Mouse (Mus musculus): ENCODE data around the gene Tmem45a2.
"Not testable (repeated sequence)": the region's sequence is repeated elsewhere in the genome, so short reads cannot be mapped to it uniquely, and the experiment has no call there.

Gene Tmem45a2

DNA sequence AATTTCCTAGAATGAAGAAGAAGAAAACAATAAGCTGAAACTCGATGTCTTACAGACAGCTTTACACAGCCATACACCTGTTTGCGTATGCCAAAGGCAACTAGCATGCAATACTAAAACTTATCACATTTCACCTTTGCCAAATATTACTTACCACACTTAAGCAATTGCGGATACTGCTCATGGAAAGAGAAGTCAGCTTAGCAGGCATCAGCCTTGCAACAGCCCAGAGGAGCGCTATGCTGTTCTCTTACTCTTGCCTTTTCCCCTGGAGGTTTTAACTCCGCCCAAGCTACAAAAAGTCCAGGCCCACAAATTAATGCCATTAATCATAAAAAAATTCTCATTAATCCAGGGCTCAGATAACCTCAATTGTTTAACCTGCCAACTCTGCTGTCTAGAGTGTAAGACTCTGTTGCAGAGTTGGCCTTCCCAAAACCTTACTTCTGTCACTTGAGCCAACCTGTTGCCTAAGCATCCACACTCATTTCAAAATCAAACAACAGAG, at the start of gene Tmem45a2:
Gene Tmem45a2 (minus strand): TSS at position 241 of the 508 bp plus-strand sequence.
- DNase-seq (ENCODE audit: low spot score in 2 of 2): no peak

DNA sequence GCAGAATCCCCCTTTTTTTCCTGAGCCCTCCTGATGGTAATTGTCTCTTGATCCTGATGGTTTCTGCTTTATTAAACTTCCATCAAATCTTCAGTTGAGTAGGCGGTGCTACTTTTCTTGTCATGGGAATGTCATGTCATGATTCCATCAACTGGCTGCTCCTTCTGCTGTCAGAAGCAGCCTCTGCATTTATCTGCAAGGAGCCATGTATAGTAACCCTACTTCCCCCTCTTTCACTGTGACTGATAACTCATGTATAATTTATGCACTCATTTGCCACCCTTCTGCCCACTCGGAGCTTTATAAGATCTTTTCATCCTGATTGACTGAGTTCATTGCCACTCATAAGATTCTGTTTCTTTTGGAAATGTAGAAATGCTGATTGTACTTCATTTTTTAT, 46.4 kb upstream of the Tmem45a2 start:
- DNase-seq (ENCODE audit: low spot score in 2 of 2): no peak

DNA sequence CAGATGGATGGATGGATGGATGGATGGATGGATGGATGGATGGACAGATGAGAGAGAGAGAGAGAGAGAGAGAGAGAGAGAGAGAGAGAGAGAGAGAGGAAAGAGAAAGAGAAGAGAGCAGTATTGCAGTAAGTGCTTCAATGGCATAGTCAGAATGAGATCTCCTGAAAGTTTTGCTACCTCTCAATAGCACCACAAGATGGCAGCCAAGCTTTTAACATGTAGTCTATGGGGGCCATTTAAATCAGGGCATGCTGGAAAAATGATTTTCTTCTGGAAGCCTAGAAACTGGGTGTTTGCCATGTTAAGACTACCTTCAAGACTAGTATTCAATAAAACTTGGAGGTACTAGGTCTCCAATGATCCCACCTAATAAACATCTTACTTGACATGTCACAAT, 44.9 kb upstream of the Tmem45a2 start:
- no peak for DNase-seq (ENCODE audit: low spot score in 2 of 2)

DNA sequence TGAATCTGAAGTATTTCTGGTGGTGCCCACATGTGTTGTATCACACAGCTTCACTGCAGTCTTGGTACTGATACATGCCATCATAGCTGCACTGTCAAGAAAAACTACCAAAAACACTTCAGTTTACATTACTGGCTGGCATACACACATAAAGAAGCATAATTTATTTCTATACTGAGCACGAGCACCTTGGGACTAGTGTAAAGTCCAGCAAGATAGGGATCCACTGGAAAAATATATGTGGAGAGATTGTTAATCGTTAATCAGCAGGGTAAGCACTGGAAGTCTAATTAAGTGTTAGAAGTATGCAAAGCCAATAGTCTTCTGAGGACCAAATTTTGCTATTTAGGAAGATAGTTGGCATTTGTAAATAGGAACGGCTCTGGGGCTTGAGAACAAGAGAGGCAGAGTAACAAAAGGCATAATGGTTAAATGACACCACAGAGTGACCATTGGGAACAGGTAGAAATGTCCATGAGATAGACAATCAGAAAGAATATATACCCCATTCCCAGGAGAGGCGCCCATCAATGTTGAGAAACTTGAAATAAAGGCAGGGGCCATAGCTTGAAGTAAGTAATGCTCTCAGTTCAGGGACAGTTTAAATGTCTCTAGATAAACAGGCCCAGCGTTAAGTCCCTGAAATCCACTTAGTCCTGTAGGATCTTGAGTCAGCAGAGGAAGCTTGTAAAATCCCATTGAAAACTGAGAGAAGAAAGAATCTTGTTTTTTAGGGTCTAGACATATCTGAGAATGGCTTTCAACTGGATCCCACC, 35.2 kb upstream of the Tmem45a2 start:
- DNase-seq (ENCODE audit: low spot score in 2 of 2): no peak

DNA sequence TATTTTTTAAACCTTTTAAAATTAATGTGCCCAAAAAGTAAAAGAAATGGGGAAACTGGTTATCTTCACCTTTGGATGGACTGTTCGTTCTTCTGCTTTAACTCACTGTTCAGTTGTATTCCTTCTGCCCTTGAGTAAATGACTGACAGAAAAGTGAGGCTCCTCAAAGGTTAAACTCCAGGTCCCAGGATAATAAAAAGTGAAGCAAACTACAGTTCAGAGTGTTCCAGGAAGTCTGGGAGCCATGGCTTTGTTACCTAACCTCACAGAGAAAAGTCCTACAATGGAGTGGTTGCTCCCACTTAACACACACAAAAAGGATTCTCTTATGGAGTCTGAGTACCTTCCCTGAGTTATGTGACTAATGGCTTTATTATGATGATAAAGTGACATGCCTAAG, 30.0 kb upstream of the Tmem45a2 start:
- no peak for DNase-seq (ENCODE audit: low spot score in 2 of 2)

DNA sequence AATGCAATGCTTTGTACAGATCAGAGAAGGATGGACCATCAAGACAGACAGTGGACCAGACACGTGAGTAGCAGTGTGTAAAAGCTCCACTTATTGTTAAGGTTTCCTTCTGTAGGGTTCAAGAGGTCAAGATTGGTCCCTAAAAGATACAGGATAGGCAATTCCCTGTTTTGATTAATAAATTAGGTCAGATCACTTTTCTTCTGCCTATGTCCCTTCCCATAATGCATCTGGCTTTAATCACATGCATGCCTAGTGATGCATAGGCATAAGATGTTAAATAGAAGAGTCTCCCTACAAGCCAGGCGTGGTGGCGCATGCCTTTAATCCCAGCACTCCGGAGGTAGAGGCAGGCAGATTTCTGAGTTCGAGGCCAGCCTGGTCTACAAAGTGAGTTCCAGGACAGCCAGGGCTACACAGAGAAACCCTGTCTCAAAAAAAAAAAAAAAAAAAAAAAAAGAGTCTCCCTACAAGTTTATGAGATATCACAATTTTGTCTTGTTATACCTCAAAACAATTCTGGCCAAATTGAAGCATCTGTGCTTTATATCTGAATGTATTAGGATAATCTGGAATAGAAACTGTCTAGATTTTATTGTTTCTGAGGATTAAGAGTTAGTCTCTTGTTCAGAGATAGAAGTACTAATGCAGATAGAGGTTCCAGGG, 28.5 kb upstream of the Tmem45a2 start:
- no peak for DNase-seq (ENCODE audit: low spot score in 2 of 2)

DNA sequence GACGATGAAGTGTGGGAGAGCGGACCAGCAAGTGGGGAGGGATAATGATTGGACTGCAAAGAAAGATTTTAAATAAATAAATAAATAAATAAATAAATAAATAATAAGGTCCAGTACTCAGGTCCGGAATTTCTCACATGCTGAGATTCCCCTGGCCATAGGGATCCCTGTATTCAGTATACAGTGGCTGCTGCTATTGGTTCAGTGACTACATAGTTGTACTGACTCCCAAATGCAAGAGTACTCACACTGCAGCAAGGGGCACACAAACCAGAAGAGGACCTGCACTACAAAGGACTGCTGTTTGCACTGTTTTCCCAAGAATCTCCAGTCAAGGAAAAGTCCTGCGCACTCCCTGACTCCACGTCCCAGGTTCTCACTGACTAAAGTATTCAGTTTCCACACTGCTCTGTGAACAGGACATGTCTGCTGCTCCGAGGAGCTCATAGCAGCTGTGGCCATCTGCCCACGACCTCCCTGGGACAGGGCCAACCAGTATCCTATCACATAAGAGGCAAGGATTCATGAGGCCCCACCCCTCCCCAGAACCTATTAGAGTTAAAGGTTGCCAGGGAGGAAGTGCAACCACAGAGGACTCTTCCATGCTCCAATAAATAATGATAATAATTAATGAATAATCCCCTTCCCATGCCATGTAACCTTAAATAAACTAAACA, 27.4 kb upstream of the Tmem45a2 start:
- DNase-seq (ENCODE audit: low spot score in 2 of 2): no peak

DNA sequence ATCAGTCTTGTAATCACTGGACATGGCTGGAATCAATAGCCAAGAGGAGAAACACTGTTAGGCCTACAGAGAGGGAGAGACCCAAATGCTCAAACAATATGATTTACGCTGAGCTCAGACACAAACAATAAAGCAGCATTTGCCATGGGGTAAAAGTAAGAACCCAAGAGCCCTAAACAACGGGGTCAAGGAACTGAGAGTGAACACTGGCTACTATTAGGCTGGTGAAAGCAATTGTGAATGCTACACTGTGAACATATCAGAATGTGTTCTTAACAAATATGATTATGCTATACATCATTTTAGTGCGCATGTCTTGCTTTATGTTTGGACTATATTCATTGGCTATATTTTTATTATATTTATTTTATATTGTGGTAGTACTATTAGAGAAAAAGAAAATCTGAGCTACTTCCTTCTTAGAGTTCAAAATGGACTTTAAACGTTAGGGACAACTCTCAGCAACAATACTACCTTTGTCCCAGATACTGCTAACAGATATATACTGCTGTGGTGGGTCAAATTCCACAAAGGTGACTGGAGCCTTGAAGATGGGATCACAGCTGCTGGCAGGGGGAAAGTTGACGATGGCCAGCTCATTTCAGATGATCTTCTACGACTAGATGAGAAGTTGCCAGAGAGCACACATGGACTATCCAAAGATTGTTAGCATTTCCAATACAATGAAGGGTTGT, 21.9 kb upstream of the Tmem45a2 start:
- no peak for DNase-seq (ENCODE audit: low spot score in 2 of 2)

DNA sequence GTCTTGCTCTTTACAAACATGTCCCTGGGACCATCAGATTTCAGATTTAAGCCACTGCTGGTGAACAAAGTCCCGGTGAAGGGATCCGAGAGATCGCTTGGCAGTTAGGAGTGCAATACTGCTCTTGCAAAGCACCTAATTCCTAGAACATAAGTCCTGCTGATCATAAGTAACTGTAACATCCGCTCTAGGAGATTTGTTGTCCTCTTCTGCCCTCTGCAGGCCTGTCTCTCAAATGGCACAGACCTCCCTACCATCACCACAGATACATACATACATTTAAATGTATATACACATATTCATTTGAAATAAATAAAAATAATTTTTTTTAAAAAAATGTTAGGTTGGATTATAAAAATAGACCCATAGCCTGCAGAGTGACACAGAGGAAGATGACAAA, 21.3 kb upstream of the Tmem45a2 start:
- DNase-seq (ENCODE audit: low spot score in 2 of 2): peak; percentile 7 to 47

DNA sequence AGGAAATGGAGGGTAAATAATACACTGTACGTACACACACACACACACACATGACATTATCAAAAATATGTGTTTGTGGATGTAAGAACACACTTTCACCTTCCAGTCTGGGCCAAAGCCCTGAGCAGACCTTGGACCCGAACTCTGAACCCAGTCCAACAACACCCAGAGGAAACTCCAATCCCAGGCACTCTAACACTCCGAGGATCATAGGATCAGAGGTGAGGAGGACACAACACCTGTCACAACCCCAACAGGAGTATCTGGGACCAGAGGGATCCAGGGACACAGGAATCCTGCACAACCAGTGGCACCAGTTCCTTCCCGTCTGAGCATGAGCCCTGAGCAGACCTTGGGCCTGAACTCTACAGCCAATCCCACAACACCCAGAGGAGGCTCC, 8.4 kb upstream of the Tmem45a2 start:
- DNase-seq (ENCODE audit: low spot score in 2 of 2): no peak

DNA sequence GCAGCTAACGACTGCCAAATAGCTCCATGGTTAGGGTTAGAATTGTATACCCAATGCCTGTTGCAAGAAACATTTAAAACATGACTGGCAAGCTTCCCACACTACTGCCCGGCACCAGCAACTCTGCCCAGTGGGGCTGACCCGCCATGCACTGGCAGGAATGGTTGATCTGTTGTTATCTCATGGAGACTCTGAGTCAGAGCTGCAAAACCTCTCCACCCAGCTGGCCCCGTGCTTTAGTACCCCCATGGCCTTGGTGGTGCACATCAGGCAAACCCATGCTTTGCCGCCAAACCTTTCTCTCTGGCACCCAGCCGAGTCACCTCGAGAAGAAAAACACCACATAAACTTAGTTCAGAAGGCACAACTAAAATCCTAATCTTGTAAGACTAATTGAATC, 4.8 kb upstream of the Tmem45a2 start:
- DNase-seq (ENCODE audit: low spot score in 2 of 2): no peak

DNA sequence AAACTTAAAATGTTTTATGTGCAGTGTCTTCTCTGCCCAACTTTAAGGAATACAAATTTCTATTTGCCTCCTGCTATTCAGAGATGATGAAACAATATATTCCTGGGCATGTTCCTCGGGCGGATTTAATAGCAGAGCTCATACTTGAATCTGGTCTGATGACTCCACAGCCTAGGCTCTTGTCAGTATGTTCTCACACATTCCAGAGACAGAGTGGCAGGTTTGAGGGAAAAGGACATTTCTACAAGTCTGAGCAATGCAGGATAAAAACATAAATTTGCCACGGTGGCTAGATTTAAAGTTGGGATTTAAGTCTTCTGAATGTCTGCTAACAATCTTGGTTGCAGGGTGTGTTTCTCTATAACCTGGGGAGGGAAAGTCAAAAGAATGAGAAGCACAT, 9.1 kb downstream of the Tmem45a2 start:
- DNase-seq (ENCODE audit: low spot score in 2 of 2): no peak

DNA sequence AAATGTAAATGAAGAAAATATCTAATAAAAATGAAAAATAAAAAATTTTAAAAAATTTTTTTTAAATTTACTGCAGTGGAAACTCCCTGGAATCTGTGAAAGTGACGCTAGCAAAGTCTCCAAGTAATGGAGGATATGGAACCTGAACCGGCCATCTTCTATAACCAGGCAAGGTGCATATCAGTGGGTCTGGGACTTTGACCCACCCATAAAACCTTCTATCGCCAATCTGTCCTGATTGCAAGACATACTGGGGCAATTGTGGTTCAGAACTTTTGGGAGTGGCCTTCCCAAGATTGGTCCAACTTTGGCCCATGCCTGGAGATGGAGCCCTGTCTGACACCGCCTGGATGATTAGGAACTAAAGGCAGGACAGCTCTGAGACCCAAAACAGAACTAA, 14.2 kb downstream of the Tmem45a2 start:
- DNase-seq (ENCODE audit: low spot score in 2 of 2): no peak

DNA sequence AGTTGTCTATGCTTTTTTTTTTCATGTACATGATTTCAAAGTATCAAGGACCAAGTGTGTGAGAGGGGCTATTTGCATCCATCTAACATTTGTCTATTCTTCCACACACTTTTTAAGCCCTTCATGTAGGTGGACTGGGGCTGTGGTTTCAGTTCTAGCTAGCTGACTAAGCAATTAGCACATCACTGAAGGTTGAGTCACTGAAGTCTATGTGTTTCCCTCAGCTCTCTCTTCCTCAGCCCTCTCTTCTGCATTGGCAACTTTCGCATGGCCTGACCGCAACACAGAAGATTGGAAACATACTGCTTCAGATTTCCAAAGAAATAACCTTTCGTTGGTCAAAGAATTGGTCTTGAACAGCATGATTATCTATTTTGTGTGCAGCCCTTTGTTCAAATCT, 21.2 kb downstream of the Tmem45a2 start:
- DNase-seq (ENCODE audit: low spot score in 2 of 2): no peak

DNA sequence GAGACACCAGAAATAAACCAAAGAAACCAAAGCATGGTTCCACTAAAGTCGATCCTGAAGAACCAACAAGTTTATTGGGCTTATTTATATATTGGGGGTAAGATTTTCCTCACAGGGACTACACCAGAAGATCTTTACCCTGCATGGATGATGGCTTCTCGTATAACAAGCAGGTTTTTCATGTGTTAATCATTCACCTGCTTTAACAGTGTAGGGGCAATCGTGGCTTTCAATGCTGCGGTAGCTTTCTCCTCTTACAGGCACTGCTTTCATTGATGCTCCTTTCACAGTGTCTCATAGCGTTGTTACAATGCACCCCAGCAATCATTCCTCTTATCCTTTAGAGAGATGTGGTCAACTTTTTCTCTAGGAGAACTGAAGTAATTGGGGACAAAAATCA, 32.6 kb downstream of the Tmem45a2 start:
- no peak for DNase-seq (ENCODE audit: low spot score in 2 of 2)

DNA sequence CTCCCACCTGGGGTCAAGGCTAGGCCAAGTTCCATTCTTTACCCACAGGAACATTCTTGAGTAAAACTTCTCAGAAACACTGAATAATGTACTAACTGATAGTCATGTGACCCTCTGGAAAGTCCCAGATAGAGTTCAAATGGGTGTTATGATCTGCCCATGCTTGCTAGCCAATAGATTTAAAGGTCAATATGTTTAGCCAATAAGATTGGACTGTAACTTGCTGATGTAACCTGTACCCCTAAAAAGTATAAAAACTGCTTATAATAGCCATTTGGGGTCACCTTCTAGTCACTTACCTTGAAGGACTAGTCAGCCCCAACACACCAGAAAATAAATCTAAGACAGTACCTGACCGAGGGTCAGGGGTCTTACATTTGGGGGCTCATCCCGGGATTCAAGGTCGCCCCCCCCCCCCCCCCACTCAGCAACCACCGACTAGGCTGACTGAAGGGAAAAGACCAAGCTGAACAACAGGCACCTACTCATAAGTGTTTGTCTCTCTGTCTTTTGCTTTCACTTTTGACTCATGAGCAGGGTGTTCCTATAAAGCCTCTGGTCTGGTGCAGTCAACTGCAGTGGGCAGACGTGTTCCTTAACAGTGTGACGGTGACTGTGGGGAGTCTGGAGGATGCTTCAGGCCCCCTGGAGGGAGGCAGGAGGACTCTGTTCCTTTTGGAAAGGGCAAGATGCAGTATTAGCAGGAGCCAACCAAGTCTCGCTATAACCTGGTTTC, 40.9 kb downstream of the Tmem45a2 start:
- no peak for DNase-seq (ENCODE audit: low spot score in 2 of 2)

DNA sequence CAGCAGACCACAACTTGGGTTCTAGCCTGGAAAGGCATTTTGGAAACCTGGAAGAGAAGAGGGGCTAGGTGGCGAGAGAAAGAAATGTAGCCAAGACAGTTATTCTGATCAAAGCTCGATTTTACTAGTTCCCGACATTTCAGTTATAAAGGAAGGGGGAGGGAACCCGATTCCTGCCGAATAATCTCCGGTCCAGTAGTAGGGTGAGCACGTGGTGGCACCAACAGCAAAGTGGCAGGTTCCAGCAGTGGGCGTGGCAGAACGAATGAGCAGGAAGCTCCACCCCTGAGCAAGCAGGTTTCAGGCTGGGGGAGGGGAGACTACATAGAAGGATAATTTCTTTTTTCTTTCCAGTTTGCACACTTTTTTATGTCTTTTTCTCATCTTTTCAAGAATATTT, 72.9 kb downstream of the Tmem45a2 start:
- not testable (repeated sequence) for DNase-seq (ENCODE audit: low spot score in 2 of 2)
